Mouse (Mus musculus): ENCODE results near the gene Higd1a. TPM values are rescaled to one million over a fixed set of nuclear protein-coding genes. Genes with fewer than 3 reads are reported as not detected.

The Higd1a gene
- polyA plus RNA-seq (2014; fragmentation: Nextera tagmentation; extraction: Ambion mirVana): 146 and 158 TPM in 2 replicates

- WGBS: 12% methylated on average over 6 of the region's 6 CpGs
These were observed at the start of gene Higd1a for GRCm38 (mm10) chr9:121858153-121858488. TSS of gene Higd1a (minus strand) at chr9:121858362.

GRCm38 (mm10) chr9:121907356-121908070 lies 49.4 kb upstream of the Higd1a start:
- H3K4me2 ChIP-seq (replicated peaks): no peak overlapping the region
- DNase-seq (ENCODE audit: low spot score) (no peak), ATAC-seq (ENCODE audit: low FRiP score) (no peak)
- H3K4me3 ChIP-seq (replicated peaks; ENCODE audit: low read length): no peak overlapping the region
- no peaks in the 10 kb centered on the region for H3K27me3 ChIP-seq (ENCODE audit: control insufficient read depth, insufficient read depth, low read length)
- 71% methylated on average over 10 of the region's 10 CpGs for WGBS
- H3K4me1 ChIP-seq (replicated peaks; ENCODE audit: control insufficient read depth, insufficient read depth, low read length): no peaks in the 10 kb centered on the region
- H3K9ac ChIP-seq: no peak overlapping the region
- H3K36me3 ChIP-seq (replicated peaks; ENCODE audit: control insufficient read depth, insufficient read depth): no peaks in the 10 kb centered on the region
- H3K9me3 ChIP-seq (ENCODE audit: control insufficient read depth, low read length): no peaks in the 10 kb centered on the region
- no peak overlapping the region for H3K27ac ChIP-seq

More at GRCm38 (mm10) chr9:121858153-121858488, at the start of gene Higd1a:
- no peak for ATAC-seq (ENCODE audit: low FRiP score)
- Histone ChIP-seq H3K27me3 (ENCODE audit: control insufficient read depth, insufficient read depth, low read length) (no peaks in the 10 kb centered on the region), H3K27ac (peak within 1 kb of the TSS; percentile 94), H3K36me3 (replicated peaks; ENCODE audit: control insufficient read depth, insufficient read depth) (no peaks in the 10 kb centered on the region), H3K9me3 (ENCODE audit: control insufficient read depth, low read length) (no peaks in the 10 kb centered on the region), H3K4me2 (replicated peaks) (peak within 1 kb of the TSS; percentile 94), H3K4me1 (replicated peaks; ENCODE audit: control insufficient read depth, insufficient read depth, low read length) (peaks cover 11% of the 10 kb centered on the region), H3K4me3 (replicated peaks; ENCODE audit: low read length) (peak within 1 kb of the TSS; percentile 60), H3K9ac (peak within 1 kb of the TSS; percentile 92)
- DNase-seq (ENCODE audit: low spot score): no peak

GRCm38 (mm10) chr9:121906456-121906855 lies 48.3 kb upstream of the Higd1a start:
- Histone ChIP-seq H3K9ac (no peak overlapping the region), H3K4me1 (replicated peaks; ENCODE audit: control insufficient read depth, insufficient read depth, low read length) (no peaks in the 10 kb centered on the region), H3K4me3 (replicated peaks; ENCODE audit: low read length) (no peak overlapping the region), H3K36me3 (replicated peaks; ENCODE audit: control insufficient read depth, insufficient read depth) (no peaks in the 10 kb centered on the region), H3K9me3 (ENCODE audit: control insufficient read depth, low read length) (no peaks in the 10 kb centered on the region), H3K4me2 (replicated peaks) (no peak overlapping the region), H3K27me3 (ENCODE audit: control insufficient read depth, insufficient read depth, low read length) (no peaks in the 10 kb centered on the region), H3K27ac (no peak overlapping the region)
- DNase-seq (ENCODE audit: low spot score): no peak
- 85% methylated on average over 5 of the region's 5 CpGs for WGBS
- ATAC-seq (ENCODE audit: low FRiP score): no peak

GRCm38 (mm10) chr9:121905556-121906185 lies 47.5 kb upstream of the Higd1a start:
- Histone ChIP-seq H3K36me3 (replicated peaks; ENCODE audit: control insufficient read depth, insufficient read depth) (no peaks in the 10 kb centered on the region), H3K27me3 (ENCODE audit: control insufficient read depth, insufficient read depth, low read length) (no peaks in the 10 kb centered on the region), H3K4me1 (replicated peaks; ENCODE audit: control insufficient read depth, insufficient read depth, low read length) (no peaks in the 10 kb centered on the region), H3K9me3 (ENCODE audit: control insufficient read depth, low read length) (no peaks in the 10 kb centered on the region), H3K4me2 (replicated peaks) (no peak overlapping the region), H3K9ac (no peak overlapping the region), H3K27ac (no peak overlapping the region), H3K4me3 (replicated peaks; ENCODE audit: low read length) (no peak overlapping the region)
- WGBS: 81% methylated on average over 4 of the region's 4 CpGs
- no peak for ATAC-seq (ENCODE audit: low FRiP score)
- DNase-seq (ENCODE audit: low spot score): no peak

- WGBS: 94% methylated on average over 7 of the region's 7 CpGs
- Histone ChIP-seq H3K9ac (no peak overlapping the region), H3K27me3 (ENCODE audit: control insufficient read depth, insufficient read depth, low read length) (no peaks in the 10 kb centered on the region), H3K4me2 (replicated peaks) (no peak overlapping the region), H3K4me1 (replicated peaks; ENCODE audit: control insufficient read depth, insufficient read depth, low read length) (no peaks in the 10 kb centered on the region), H3K9me3 (ENCODE audit: control insufficient read depth, low read length) (no peaks in the 10 kb centered on the region), H3K27ac (no peak overlapping the region), H3K4me3 (replicated peaks; ENCODE audit: low read length) (no peak overlapping the region), H3K36me3 (replicated peaks; ENCODE audit: control insufficient read depth, insufficient read depth) (no peaks in the 10 kb centered on the region)
- ATAC-seq (ENCODE audit: low FRiP score) (no peak), DNase-seq (ENCODE audit: low spot score) (no peak)
These were observed 46.8 kb upstream of the Higd1a start for GRCm38 (mm10) chr9:121904946-121905345.

- no peak overlapping the region for H3K4me2 ChIP-seq (replicated peaks)
- no peak overlapping the region for H3K27ac ChIP-seq
- H3K36me3 ChIP-seq (replicated peaks; ENCODE audit: control insufficient read depth, insufficient read depth): no peaks in the 10 kb centered on the region
- ATAC-seq (ENCODE audit: low FRiP score): no peak
- H3K27me3 ChIP-seq (ENCODE audit: control insufficient read depth, insufficient read depth, low read length): no peaks in the 10 kb centered on the region
- no peak overlapping the region for H3K4me3 ChIP-seq (replicated peaks; ENCODE audit: low read length)
- H3K4me1 ChIP-seq (replicated peaks; ENCODE audit: control insufficient read depth, insufficient read depth, low read length): no peaks in the 10 kb centered on the region
- no peak overlapping the region for H3K9ac ChIP-seq
- H3K9me3 ChIP-seq (ENCODE audit: control insufficient read depth, low read length): no peaks in the 10 kb centered on the region
- WGBS: 87% methylated on average over 4 of the region's 4 CpGs
- no peak for DNase-seq (ENCODE audit: low spot score)
These were observed 46.2 kb upstream of the Higd1a start for GRCm38 (mm10) chr9:121904319-121904718.

- 86% methylated on average over 8 of the region's 8 CpGs for WGBS
- H3K9me3 ChIP-seq (ENCODE audit: control insufficient read depth, low read length): no peaks in the 10 kb centered on the region
- no peak for DNase-seq (ENCODE audit: low spot score)
- H3K4me1 ChIP-seq (replicated peaks; ENCODE audit: control insufficient read depth, insufficient read depth, low read length): no peaks in the 10 kb centered on the region
- no peak overlapping the region for H3K4me2 ChIP-seq (replicated peaks)
- ATAC-seq (ENCODE audit: low FRiP score): no peak
- no peak overlapping the region for H3K4me3 ChIP-seq (replicated peaks; ENCODE audit: low read length)
- H3K27ac ChIP-seq: no peak overlapping the region
- no peaks in the 10 kb centered on the region for H3K27me3 ChIP-seq (ENCODE audit: control insufficient read depth, insufficient read depth, low read length)
- no peak overlapping the region for H3K9ac ChIP-seq
- H3K36me3 ChIP-seq (replicated peaks; ENCODE audit: control insufficient read depth, insufficient read depth): no peaks in the 10 kb centered on the region
These were observed 45.5 kb upstream of the Higd1a start for GRCm38 (mm10) chr9:121903476-121904305.

- Histone ChIP-seq H3K4me2 (replicated peaks) (no peak overlapping the region), H3K4me3 (replicated peaks; ENCODE audit: low read length) (no peak overlapping the region), H3K4me1 (replicated peaks; ENCODE audit: control insufficient read depth, insufficient read depth, low read length) (no peaks in the 10 kb centered on the region), H3K27ac (no peak overlapping the region), H3K9me3 (ENCODE audit: control insufficient read depth, low read length) (no peaks in the 10 kb centered on the region), H3K27me3 (ENCODE audit: control insufficient read depth, insufficient read depth, low read length) (no peaks in the 10 kb centered on the region), H3K9ac (no peak overlapping the region), H3K36me3 (replicated peaks; ENCODE audit: control insufficient read depth, insufficient read depth) (no peaks in the 10 kb centered on the region)
- ATAC-seq (ENCODE audit: low FRiP score): no peak
- 84% methylated on average over 5 of the region's 5 CpGs for WGBS
- no peak for DNase-seq (ENCODE audit: low spot score)
These were observed 43.8 kb upstream of the Higd1a start for GRCm38 (mm10) chr9:121901710-121902700.
